Mouse (Mus musculus): ENCODE data around the gene Fgf12. TPM values are rescaled to one million over a fixed set of nuclear protein-coding genes. Genes with fewer than 3 reads are reported as not detected.

Gene Fgf12
- 1.8 and 3.3 TPM in 2 replicates for polyA plus RNA-seq (2014; fragmentation: Nextera tagmentation; extraction: Ambion mirVana)

GRCm38 (mm10) chr16:28752638-28753118, at the start of gene Fgf12:
Gene Fgf12 (minus strand): TSS chr16:28753068.
- peak within 1 kb of the TSS; percentile 81 for H3K4me2 ChIP-seq (ENCODE audit: low read depth, low read length, severe bottlenecking)
- no peaks in the 10 kb centered on the region for H3K4me1 ChIP-seq (replicated peaks; ENCODE audit: control insufficient read depth, insufficient read depth, low read length)
- peak within 1 kb of the TSS; percentile 41 for H3K4me3 ChIP-seq (ENCODE audit: low read depth, low read length)
- no peak within 1 kb of the TSS for H3K27ac ChIP-seq (ENCODE audit: low read depth, low read length)
- DNase-seq (ENCODE audit: low spot score) (peak; percentile 62), ATAC-seq (replicated peaks; ENCODE audit: low FRiP score) (peak; percentile 43; the same call in 1 of the 2 replicates)
- under 1% methylated on average over 16 of the region's 16 CpGs for WGBS
- H3K9me3 ChIP-seq (ENCODE audit: control insufficient read depth, low read length): no peaks in the 10 kb centered on the region
- H3K36me3 ChIP-seq (ENCODE audit: control insufficient read depth, insufficient read depth, low read length): no peaks in the 10 kb centered on the region
- no peaks in the 10 kb centered on the region for H3K27me3 ChIP-seq (ENCODE audit: control insufficient read depth, insufficient read depth, low read length)
- peak within 1 kb of the TSS; percentile 61 for H3K9ac ChIP-seq (ENCODE audit: low read length)

DNA sequence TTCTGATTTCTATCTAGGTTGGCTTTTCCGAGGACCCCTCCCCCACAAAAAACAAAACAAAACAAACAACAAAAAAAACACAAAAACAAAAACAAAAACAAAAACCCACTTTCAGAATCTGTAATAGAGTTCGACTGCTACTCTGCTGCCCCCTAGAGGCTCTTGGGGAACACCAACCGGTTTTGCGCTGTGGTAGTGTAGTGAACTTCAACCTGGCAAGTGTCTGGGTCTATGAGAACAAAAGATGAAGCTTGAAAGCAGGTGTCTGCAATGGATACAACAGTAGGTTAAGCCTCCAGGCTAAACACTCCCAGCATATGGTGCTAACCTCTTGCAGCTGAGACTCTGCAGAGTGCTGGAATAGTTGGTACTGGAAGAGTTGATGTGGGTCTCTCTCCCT, 40.2 kb upstream of the Fgf12 start:
- H3K36me3 ChIP-seq (ENCODE audit: control insufficient read depth, insufficient read depth, low read length): no peaks in the 10 kb centered on the region
- ATAC-seq (replicated peaks; ENCODE audit: low FRiP score) (peak; percentile 76), DNase-seq (ENCODE audit: low spot score) (peak; percentile 74)
- no peak overlapping the region for H3K4me3 ChIP-seq (ENCODE audit: low read depth, low read length)
- H3K9ac ChIP-seq (ENCODE audit: low read length): no peak overlapping the region
- H3K4me2 ChIP-seq (ENCODE audit: low read depth, low read length, severe bottlenecking): no peak overlapping the region
- no peaks in the 10 kb centered on the region for H3K4me1 ChIP-seq (replicated peaks; ENCODE audit: control insufficient read depth, insufficient read depth, low read length)
- no peaks in the 10 kb centered on the region for H3K27me3 ChIP-seq (ENCODE audit: control insufficient read depth, insufficient read depth, low read length)
- no peak overlapping the region for H3K27ac ChIP-seq (ENCODE audit: low read depth, low read length)
- H3K9me3 ChIP-seq (ENCODE audit: control insufficient read depth, low read length): no peaks in the 10 kb centered on the region
- 5% methylated on average over 4 of the region's 4 CpGs for WGBS

DNA sequence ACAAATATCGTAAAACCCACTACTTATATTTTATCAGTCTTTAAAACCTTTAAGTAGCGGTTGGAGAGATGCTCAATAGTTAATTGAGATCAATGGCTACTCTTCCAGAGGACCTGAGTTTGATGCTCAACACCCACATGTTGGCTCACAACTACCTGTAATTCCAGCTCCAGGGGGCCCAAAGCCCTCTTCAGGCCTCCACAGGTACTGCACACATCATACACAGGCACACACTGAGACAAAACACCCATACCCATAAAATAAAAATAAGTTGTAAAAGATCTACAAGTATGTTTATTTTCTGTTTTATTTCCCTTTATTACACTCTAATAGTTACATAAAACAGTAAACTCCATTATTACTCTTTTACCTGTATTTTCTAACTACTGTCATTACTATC, 17.4 kb upstream of the Fgf12 start:
- H3K4me2 ChIP-seq (ENCODE audit: low read depth, low read length, severe bottlenecking): no peak overlapping the region
- WGBS: 95% methylated on average over 2 of the region's 2 CpGs
- H3K4me3 ChIP-seq (ENCODE audit: low read depth, low read length): no peak overlapping the region
- no peaks in the 10 kb centered on the region for H3K27me3 ChIP-seq (ENCODE audit: control insufficient read depth, insufficient read depth, low read length)
- no peaks in the 10 kb centered on the region for H3K36me3 ChIP-seq (ENCODE audit: control insufficient read depth, insufficient read depth, low read length)
- H3K27ac ChIP-seq (ENCODE audit: low read depth, low read length): no peak overlapping the region
- H3K9ac ChIP-seq (ENCODE audit: low read length): no peak overlapping the region
- ATAC-seq (replicated peaks; ENCODE audit: low FRiP score) (no peak), DNase-seq (ENCODE audit: low spot score) (no peak)
- no peaks in the 10 kb centered on the region for H3K9me3 ChIP-seq (ENCODE audit: control insufficient read depth, low read length)
- no peaks in the 10 kb centered on the region for H3K4me1 ChIP-seq (replicated peaks; ENCODE audit: control insufficient read depth, insufficient read depth, low read length)

GRCm38 (mm10) chr16:28761417-28761976, 8.6 kb upstream of the Fgf12 start:
- ATAC-seq (replicated peaks; ENCODE audit: low FRiP score) (no peak), DNase-seq (ENCODE audit: low spot score) (no peak)
- Histone ChIP-seq H3K4me3 (ENCODE audit: low read depth, low read length) (no peak overlapping the region), H3K27me3 (ENCODE audit: control insufficient read depth, insufficient read depth, low read length) (no peaks in the 10 kb centered on the region), H3K9ac (ENCODE audit: low read length) (no peak overlapping the region), H3K27ac (ENCODE audit: low read depth, low read length) (no peak overlapping the region), H3K9me3 (ENCODE audit: control insufficient read depth, low read length) (no peaks in the 10 kb centered on the region), H3K4me1 (replicated peaks; ENCODE audit: control insufficient read depth, insufficient read depth, low read length) (no peaks in the 10 kb centered on the region), H3K36me3 (ENCODE audit: control insufficient read depth, insufficient read depth, low read length) (no peaks in the 10 kb centered on the region), H3K4me2 (ENCODE audit: low read depth, low read length, severe bottlenecking) (no peak overlapping the region)
- WGBS: 88% methylated on average over 4 of the region's 4 CpGs

GRCm38 (mm10) chr16:28753124-28753917, 453 bp upstream of the Fgf12 start:
- Histone ChIP-seq H3K4me3 (ENCODE audit: low read depth, low read length) (peak overlapping the region; percentile 41), H3K36me3 (ENCODE audit: control insufficient read depth, insufficient read depth, low read length) (no peaks in the 10 kb centered on the region), H3K9me3 (ENCODE audit: control insufficient read depth, low read length) (no peaks in the 10 kb centered on the region), H3K27ac (ENCODE audit: low read depth, low read length) (no peak overlapping the region), H3K9ac (ENCODE audit: low read length) (peak overlapping the region; percentile 61), H3K4me2 (ENCODE audit: low read depth, low read length, severe bottlenecking) (peak overlapping the region; percentile 81), H3K27me3 (ENCODE audit: control insufficient read depth, insufficient read depth, low read length) (no peaks in the 10 kb centered on the region), H3K4me1 (replicated peaks; ENCODE audit: control insufficient read depth, insufficient read depth, low read length) (no peaks in the 10 kb centered on the region)
- DNase-seq (ENCODE audit: low spot score): peak; percentile 96
- ATAC-seq (replicated peaks; ENCODE audit: low FRiP score): peak; percentile 97
- WGBS: under 1% methylated on average over 33 of the region's 33 CpGs

DNA sequence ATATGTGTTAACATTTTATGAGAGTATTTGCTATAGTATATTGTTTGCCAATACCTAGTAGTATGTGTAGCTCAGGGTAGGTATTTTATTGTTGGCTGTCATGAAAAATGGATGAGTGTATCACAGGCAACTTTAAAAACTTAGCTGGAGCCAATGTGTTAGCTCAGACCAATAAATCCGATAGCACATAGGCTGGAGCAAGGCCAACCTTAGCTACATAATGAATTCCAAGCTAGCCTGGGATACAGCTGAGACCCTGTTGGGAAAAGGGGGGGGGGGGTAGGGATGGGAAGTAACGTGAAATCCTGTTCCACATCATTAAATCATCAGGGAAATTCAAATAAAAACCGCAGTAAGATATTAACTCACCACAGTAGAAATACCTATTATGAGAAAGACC, 18.4 kb downstream of the Fgf12 start:
- Histone ChIP-seq H3K9ac (ENCODE audit: low read length) (no peak overlapping the region), H3K4me2 (ENCODE audit: low read depth, low read length, severe bottlenecking) (no peak overlapping the region), H3K27ac (ENCODE audit: low read depth, low read length) (no peak overlapping the region), H3K4me3 (ENCODE audit: low read depth, low read length) (no peak overlapping the region), H3K9me3 (ENCODE audit: control insufficient read depth, low read length) (no peaks in the 10 kb centered on the region), H3K27me3 (ENCODE audit: control insufficient read depth, insufficient read depth, low read length) (no peaks in the 10 kb centered on the region), H3K36me3 (ENCODE audit: control insufficient read depth, insufficient read depth, low read length) (no peaks in the 10 kb centered on the region), H3K4me1 (replicated peaks; ENCODE audit: control insufficient read depth, insufficient read depth, low read length) (no peaks in the 10 kb centered on the region)
- WGBS: 82% methylated on average over 3 of the region's 3 CpGs
- DNase-seq (ENCODE audit: low spot score): no peak
- ATAC-seq (replicated peaks; ENCODE audit: low FRiP score): no peak

DNA sequence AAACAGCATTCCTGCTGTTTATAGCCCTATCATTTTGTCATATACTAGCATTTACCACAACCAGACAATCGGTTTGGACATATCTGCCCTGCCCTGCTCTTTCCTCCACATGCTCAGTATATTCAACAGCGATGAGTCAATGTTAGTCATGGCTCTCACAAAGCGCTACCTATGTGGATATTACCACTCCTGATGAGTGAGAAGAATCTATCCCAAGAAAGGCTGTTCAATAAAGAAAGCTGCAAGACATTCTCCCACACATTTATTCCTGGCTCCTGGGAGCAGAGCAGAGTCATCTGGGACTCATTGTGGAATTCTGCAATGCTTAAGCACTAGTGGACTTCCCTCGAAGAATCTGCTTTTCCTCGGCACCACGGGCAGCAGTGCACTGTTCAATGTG, 26.1 kb downstream of the Fgf12 start:
- Histone ChIP-seq H3K9ac (ENCODE audit: low read length) (no peak overlapping the region), H3K4me1 (replicated peaks; ENCODE audit: control insufficient read depth, insufficient read depth, low read length) (no peaks in the 10 kb centered on the region), H3K4me3 (ENCODE audit: low read depth, low read length) (no peak overlapping the region), H3K27me3 (ENCODE audit: control insufficient read depth, insufficient read depth, low read length) (no peaks in the 10 kb centered on the region), H3K9me3 (ENCODE audit: control insufficient read depth, low read length) (no peaks in the 10 kb centered on the region), H3K36me3 (ENCODE audit: control insufficient read depth, insufficient read depth, low read length) (no peaks in the 10 kb centered on the region), H3K27ac (ENCODE audit: low read depth, low read length) (no peak overlapping the region), H3K4me2 (ENCODE audit: low read depth, low read length, severe bottlenecking) (no peak overlapping the region)
- no peak for DNase-seq (ENCODE audit: low spot score)
- 91% methylated on average over 6 of the region's 6 CpGs for WGBS
- ATAC-seq (replicated peaks; ENCODE audit: low FRiP score): no peak

DNA sequence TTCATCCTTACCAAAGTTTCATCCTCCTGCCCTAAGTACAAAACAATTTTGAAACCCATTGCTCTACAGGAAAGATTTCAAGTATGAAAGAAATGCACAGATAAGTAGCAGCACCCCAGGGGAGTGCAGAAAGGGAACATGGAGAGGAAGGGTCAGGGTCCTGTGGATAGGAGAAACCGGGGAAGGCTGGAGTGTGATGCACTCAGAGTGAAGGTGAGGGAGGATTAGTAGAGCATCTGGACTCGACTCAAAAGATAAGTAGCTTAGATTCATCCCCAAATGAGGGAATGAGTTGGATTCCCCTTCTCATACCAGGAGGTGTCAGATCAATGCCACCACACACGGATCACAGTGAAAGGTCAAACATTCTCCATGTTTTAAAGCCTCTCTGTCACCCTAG, 46.2 kb downstream of the Fgf12 start:
- no peak overlapping the region for H3K27ac ChIP-seq (ENCODE audit: low read depth, low read length)
- 64% methylated on average over 3 of the region's 3 CpGs for WGBS
- DNase-seq (ENCODE audit: low spot score) (no peak), ATAC-seq (replicated peaks; ENCODE audit: low FRiP score) (no peak)
- H3K4me3 ChIP-seq (ENCODE audit: low read depth, low read length): no peak overlapping the region
- no peaks in the 10 kb centered on the region for H3K9me3 ChIP-seq (ENCODE audit: control insufficient read depth, low read length)
- no peaks in the 10 kb centered on the region for H3K4me1 ChIP-seq (replicated peaks; ENCODE audit: control insufficient read depth, insufficient read depth, low read length)
- H3K36me3 ChIP-seq (ENCODE audit: control insufficient read depth, insufficient read depth, low read length): no peaks in the 10 kb centered on the region
- H3K9ac ChIP-seq (ENCODE audit: low read length): no peak overlapping the region
- H3K27me3 ChIP-seq (ENCODE audit: control insufficient read depth, insufficient read depth, low read length): no peaks in the 10 kb centered on the region
- no peak overlapping the region for H3K4me2 ChIP-seq (ENCODE audit: low read depth, low read length, severe bottlenecking)
